Mouse (Mus musculus) liver, postnatal 0 days (tissue): ENCODE measurements around the gene Vtcn1.

ENCODE experiments used
- CTCF ChIP-seq: sonication (generic); IDR thresholded peaks from 2 replicates; pipeline ENCODE4 v1.5.1; 2016; ENCODE audit warnings: antibody characterized with exemption, low read depth
- EP300 ChIP-seq: IDR thresholded peaks from 2 replicates; pipeline ENCODE4 v1.6.1; 2016; ENCODE audit warnings: antibody characterized with exemption, low read depth, mild to moderate bottlenecking

DNA sequence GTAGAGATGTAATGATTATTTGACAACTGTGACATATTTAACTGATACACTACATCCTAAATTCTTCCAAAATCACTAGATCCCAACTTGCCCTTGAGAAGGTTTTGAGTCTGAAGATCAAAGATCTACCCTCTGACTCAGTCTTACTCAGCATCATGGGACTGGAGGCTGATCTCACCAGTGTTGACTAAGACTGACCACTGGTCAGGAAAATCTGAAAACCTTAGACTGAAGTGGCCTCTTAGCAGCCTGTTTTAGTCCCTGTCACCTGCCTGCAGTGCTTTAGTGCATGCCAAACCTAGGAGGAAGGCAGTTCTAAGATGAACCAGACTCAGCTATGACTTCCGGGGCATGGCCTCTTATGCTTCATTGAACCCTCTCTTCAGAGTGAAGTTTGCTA, 64.0 kb downstream of the Vtcn1 start:
- TF ChIP-seq CTCF (no peak), EP300 (no peak)
